In genomic region chr2:160328886-160329285, GRCm38 (mm10) we compare ENCODE assay signal across 11 mouse cellular contexts. TPM values are rescaled to one million over a fixed set of nuclear protein-coding genes. Genes with fewer than 3 reads are reported as not detected.
DNase-seq lines count a peak whose midpoint lies in the region; ATAC-seq and TF ChIP-seq lines count a peak whose summit lies in the region.
"Had no signal": no experiment of that assay in that cellular context is flagged by ENCODE, and none has a peak within 500 bp of the region (broad histone marks: within the 10 kb centered on the region; RNA-seq: fewer than 3 reads in every experiment).

No protein-coding gene starts in this region.

- H3K4me3 ChIP-seq in heart, adult 2 months = no peak overlapping the region
- H3K4me3 ChIP-seq in midbrain, embryonic 10.5 days = no peak overlapping the region
- no peak overlapping the region for H3K4me3 ChIP-seq in midbrain, embryonic 13.5 days (replicated peaks)
- no peak overlapping the region for H3K4me3 ChIP-seq in liver, postnatal 0 days (ENCODE audit: low read depth, low read length)
- no peak overlapping the region for H3K4me3 ChIP-seq in gastrocnemius, adult 2 months
- H3K4me3 ChIP-seq: lung, embryonic 15.5 days; neural tube, embryonic 12.5 days had no signal

- no peak for TF ChIP-seq CTCF in heart, adult 2 months (IDR thresholded peaks at IDR 0.05)
- no peak for TF ChIP-seq CTCF in liver, postnatal 0 days (IDR thresholded peaks at IDR 0.05; ENCODE audit: low read depth)
- TF ChIP-seq CTCF in gastrocnemius, adult 2 months (IDR thresholded peaks at IDR 0.05) = no peak

- no peak overlapping the region for H3K27ac ChIP-seq in heart, adult 2 months
- H3K27ac ChIP-seq in midbrain, embryonic 10.5 days (replicated peaks) = peak overlapping the region; percentile 55; the same call in 1 of the 2 replicates
- H3K27ac ChIP-seq in midbrain, embryonic 13.5 days = no peak overlapping the region
- H3K27ac ChIP-seq in liver, postnatal 0 days (ENCODE audit: low read depth) = no peak overlapping the region
- H3K27ac ChIP-seq in gastrocnemius, adult 2 months = no peak overlapping the region
- H3K27ac ChIP-seq: lung, embryonic 15.5 days; neural tube, embryonic 12.5 days had no signal

- H3K4me1 ChIP-seq in heart, adult 2 months (ENCODE audit: control insufficient read depth, insufficient read depth, low read length) = peaks cover 6% of the 10 kb centered on the region
- peaks cover 12% of the 10 kb centered on the region for H3K4me1 ChIP-seq in midbrain, embryonic 10.5 days
- H3K4me1 ChIP-seq in midbrain, embryonic 13.5 days (replicated peaks) = peaks cover 7% of the 10 kb centered on the region
- H3K4me1 ChIP-seq in liver, postnatal 0 days (ENCODE audit: insufficient read depth) = peaks cover 13% of the 10 kb centered on the region; the same call in 1 of the 2 replicates

- H3K4me2 ChIP-seq in midbrain, embryonic 13.5 days (replicated peaks) = no peak overlapping the region
- H3K4me2 ChIP-seq in liver, postnatal 0 days (ENCODE audit: low read depth, low read length) = no peak overlapping the region
- H3K4me2 ChIP-seq: lung, embryonic 15.5 days; neural tube, embryonic 12.5 days had no signal

- no peaks in the 10 kb centered on the region for H3K9me3 ChIP-seq in midbrain, embryonic 10.5 days (replicated peaks)
- no peaks in the 10 kb centered on the region for H3K9me3 ChIP-seq in midbrain, embryonic 13.5 days
- H3K9me3 ChIP-seq in liver, postnatal 0 days (ENCODE audit: low read length) = no peaks in the 10 kb centered on the region
- H3K9me3 ChIP-seq: lung, embryonic 15.5 days; neural tube, embryonic 12.5 days had no signal

- H3K36me3 ChIP-seq in heart, adult 2 months (ENCODE audit: control insufficient read depth, insufficient read depth, low read length) = no peaks in the 10 kb centered on the region
- H3K36me3 ChIP-seq in midbrain, embryonic 10.5 days = no peaks in the 10 kb centered on the region
- no peaks in the 10 kb centered on the region for H3K36me3 ChIP-seq in midbrain, embryonic 13.5 days
- no peaks in the 10 kb centered on the region for H3K36me3 ChIP-seq in liver, postnatal 0 days (replicated peaks; ENCODE audit: insufficient read depth, low read length)
- H3K36me3 ChIP-seq: lung, embryonic 15.5 days; neural tube, embryonic 12.5 days had no signal

- no peak overlapping the region for H3K9ac ChIP-seq in heart, adult 2 months (ENCODE audit: low read depth, low read length)
- H3K9ac ChIP-seq in midbrain, embryonic 13.5 days (replicated peaks) = no peak overlapping the region
- no peak overlapping the region for H3K9ac ChIP-seq in liver, postnatal 0 days (replicated peaks)
- H3K9ac ChIP-seq: lung, embryonic 15.5 days; neural tube, embryonic 12.5 days had no signal

- WGBS in heart, adult 2 months = 40% methylated on average over 9 of the region's 9 CpGs
- WGBS in midbrain, embryonic 10.5 days = 74% methylated on average over 9 of the region's 9 CpGs
- WGBS in midbrain, embryonic 13.5 days = 56% methylated on average over 9 of the region's 9 CpGs
- WGBS in liver, postnatal 0 days (ENCODE audit: insufficient replicate concordance) = 44% methylated on average over 9 of the region's 9 CpGs

- intact Hi-C loops in heart, adult 2 months (cut with DNase I) = no loop called here
- intact Hi-C loops in gastrocnemius, adult 2 months (cut with DNase I) = no loop called here

- no peak for TF ChIP-seq POLR2A in heart, adult 2 months (IDR thresholded peaks at IDR 0.05; ENCODE audit: insufficient read depth, low read depth, low read length)

- TF ChIP-seq EP300 in heart, adult 2 months (IDR thresholded peaks at IDR 0.05; ENCODE audit: insufficient read depth, low read depth, low read length) = no peak
- TF ChIP-seq EP300 in liver, postnatal 0 days (IDR thresholded peaks at IDR 0.05; ENCODE audit: low read depth) = no peak

- DNase-seq in heart, adult 11 months = peak; percentile 91
- no peak for DNase-seq in heart, adult 2 months
- DNase-seq in midbrain, embryonic 10.5 days (ENCODE audit: low spot score) = no peak
- peak; percentile 21 for DNase-seq in liver, postnatal 0 days
- peak; percentile 36 for DNase-seq in thymus, postnatal 25 days
- no peak for DNase-seq in gastrocnemius, adult 2 months
- DNase-seq in natural killer cell, adult 2 months (ENCODE audit: low spot score in 2 of 2) = no peak
- DNase-seq: cerebellum, adult 18-20 months had no signal

- H3K27me3 ChIP-seq in heart, adult 2 months (ENCODE audit: control insufficient read depth, insufficient read depth, low read length) = no peaks in the 10 kb centered on the region
- no peaks in the 10 kb centered on the region for H3K27me3 ChIP-seq in midbrain, embryonic 10.5 days (ENCODE audit: low read depth, poor library complexity, severe bottlenecking)
- H3K27me3 ChIP-seq in midbrain, embryonic 13.5 days = no peaks in the 10 kb centered on the region
- H3K27me3 ChIP-seq in liver, postnatal 0 days (ENCODE audit: insufficient read depth, low read length) = no peaks in the 10 kb centered on the region
- H3K27me3 ChIP-seq: lung, embryonic 15.5 days; neural tube, embryonic 12.5 days had no signal

- no peak for ATAC-seq in midbrain, embryonic 13.5 days
- ATAC-seq in liver, postnatal 0 days = no peak

- H3K79me2 ChIP-seq in heart, adult 2 months (replicated peaks; ENCODE audit: control insufficient read depth, insufficient read depth, low read length) = no peaks in the 10 kb centered on the region

RNA-seq across cellular contexts. Expression of gene Gm826, which starts 5.1 kb away (rescaled TPM):
- total RNA-seq in heart, adult 2 months (2021) = 1 to 10 TPM; 7.8 to 8.3 TPM
- 10.9 and 21.5 TPM in 2 replicates for polyA plus RNA-seq in heart, adult 2 months (2012; rRNA removed)
- polyA plus RNA-seq in midbrain, embryonic 10.5 days (2016; fragmentation: Nextera tagmentation; extraction: Ambion mirVana) = 0.35 TPM in 1 of 2 replicates, not detected in the other
- not detected in 2 replicates for polyA plus RNA-seq in midbrain, embryonic 13.5 days (2015; fragmentation: Nextera tagmentation; extraction: Ambion mirVana)
- polyA plus RNA-seq in liver, postnatal 0 days (2015; fragmentation: Nextera tagmentation; extraction: Ambion mirVana) = 1.2 and 1.6 TPM in 2 replicates
- 1 to 10 TPM; 4.0 to 8.3 TPM for total RNA-seq in gastrocnemius, adult 2 months (2021)

RNA-seq across cellular contexts. Expression of gene Mafb, which starts 38.0 kb away (rescaled TPM):
- total RNA-seq in heart, adult 2 months (2021) = 10 to 100 TPM; 11.5 to 15.8 TPM
- polyA plus RNA-seq in heart, adult 2 months (2012; rRNA removed) = 3.0 and 3.8 TPM in 2 replicates
- polyA plus RNA-seq in midbrain, embryonic 10.5 days (2016; fragmentation: Nextera tagmentation; extraction: Ambion mirVana) = 3.3 and 4.1 TPM in 2 replicates
- polyA plus RNA-seq in midbrain, embryonic 13.5 days (2015; fragmentation: Nextera tagmentation; extraction: Ambion mirVana) = 4.7 and 5.9 TPM in 2 replicates
- 9.2 and 11.6 TPM in 2 replicates for polyA plus RNA-seq in liver, postnatal 0 days (2015; fragmentation: Nextera tagmentation; extraction: Ambion mirVana)
- 10 to 100 TPM; 86.4 to 94.2 TPM for total RNA-seq in gastrocnemius, adult 2 months (2021)

Comparison
In these comparisons a context has a peak if more than half of its experiments do, and no peak if none do; other contexts are left out.
1. DNase-seq: peak in heart, adult 11 months (single experiment), liver, postnatal 0 days (single experiment) and thymus, postnatal 25 days (single experiment); none in heart, adult 2 months (0 of 2), midbrain, embryonic 10.5 days (single experiment), gastrocnemius, adult 2 months (single experiment) and natural killer cell, adult 2 months (0 of 2).